Mouse (Mus musculus) neural tube, embryonic 11.5 days (tissue): ENCODE measurements around the gene Etv6. TPM values are rescaled to one million over a fixed set of nuclear protein-coding genes. Genes with fewer than 3 reads are reported as not detected.

Experiments
- ATAC-seq: fragments of 200-750 bp; cut with Nextera tagmentation; 2 replicates; pipeline ENCODE4 v1.8.0; 2017; ENCODE audit warnings: moderate number of reproducible peaks, mild to moderate bottlenecking, moderate TSS enrichment, moderate library complexity; ENCODE audit not compliant: insufficient read depth, low FRiP score, low TSS enrichment
- DNase-seq: peaks from one replicate; pipeline ENCODE4 v3.0.0-alpha.2; 2015; ENCODE audit warnings: low spot score
- H3K27ac ChIP-seq: fragments of 300-500 bp; sonication (generic); 2 replicates; pipeline ENCODE4 v1.5.1; 2014; ENCODE audit warnings: low read depth, mild to moderate bottlenecking, low read length
- H3K27me3 ChIP-seq: fragments of 300-500 bp; sonication (generic); 2 replicates; pipeline ENCODE4 v1.6.1; 2014; ENCODE audit warnings: mild to moderate bottlenecking, low read length, mixed read lengths; ENCODE audit not compliant: control insufficient read depth, insufficient read depth
- H3K36me3 ChIP-seq: fragments of 300-500 bp; sonication (generic); 2 replicates; pipeline ENCODE4 v1.6.1; 2014; ENCODE audit warnings: mild to moderate bottlenecking, low read length, moderate library complexity, mixed read lengths; ENCODE audit not compliant: control insufficient read depth, insufficient read depth
- H3K4me1 ChIP-seq: fragments of 300-500 bp; sonication (generic); 2 replicates; pipeline ENCODE4 v1.6.1; 2014; ENCODE audit warnings: low read length, mixed read lengths; ENCODE audit not compliant: control insufficient read depth, insufficient read depth
- H3K4me2 ChIP-seq: fragments of 300-500 bp; sonication (generic); 2 replicates; pipeline ENCODE4 v1.6.1; 2014; ENCODE audit warnings: low read depth, mild to moderate bottlenecking, moderate library complexity
- H3K4me3 ChIP-seq: fragments of 300-500 bp; sonication (generic); 2 replicates; pipeline ENCODE4 v1.5.1; 2014; ENCODE audit warnings: low read depth, low read length
- H3K9ac ChIP-seq: fragments of 300-500 bp; sonication (generic); 2 replicates; pipeline ENCODE4 v1.6.1; 2014; ENCODE audit warnings: mild to moderate bottlenecking, low read length
- H3K9me3 ChIP-seq: fragments of 300-500 bp; sonication (generic); 2 replicates; pipeline ENCODE4 v1.6.1; 2016; ENCODE audit warnings: low read length; ENCODE audit not compliant: control insufficient read depth
- WGBS: fragments of 180-500 bp; shearing (Covaris S2); extraction: QIAGEN DNeasy Blood & Tissue Kit; methylation state at CpG from one replicate; pipeline ENCODE4 v1.1.7; 2014; 5-methylcytosine and 5-hydroxymethylcytosine counted together
- polyA plus RNA-seq: library from polyadenylated mRNA; unstranded; fragments of >200 nt; fragmentation: Nextera tagmentation; extraction: Ambion mirVana; gene quantifications from 2 replicates; pipeline ENCODE4 v1.2.1, GENCODE M21; 2014

Gene Etv6
- polyA plus RNA-seq, 1 experiment from 2014 or later: 16.9 TPM

DNA sequence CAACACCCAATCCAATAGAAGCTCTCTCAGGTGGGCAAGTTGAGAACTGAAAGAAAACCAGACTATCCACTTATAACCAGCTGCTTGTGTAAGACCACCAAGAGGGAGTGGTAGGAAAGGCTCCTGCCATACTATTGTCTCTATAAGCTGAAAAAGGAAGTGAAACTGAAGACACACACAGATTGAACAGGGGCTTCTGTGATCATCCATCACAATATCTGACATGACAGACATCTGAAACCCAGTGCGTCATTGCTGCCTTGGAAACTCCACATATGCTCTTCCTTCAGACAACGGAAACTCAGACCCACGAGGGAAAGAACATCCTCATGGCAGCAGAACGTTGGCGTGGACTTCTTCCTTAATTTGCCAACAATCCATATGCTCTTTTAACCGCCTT, 14.7 kb upstream of the Etv6 start:
- DNase-seq: no peak
- Histone ChIP-seq H3K9me3 (no peaks in the 10 kb centered on the region), H3K36me3 (no peaks in the 10 kb centered on the region), H3K4me2 (no peak overlapping the region), H3K27me3 (no peaks in the 10 kb centered on the region), H3K4me1 (no peaks in the 10 kb centered on the region), H3K27ac (no peak overlapping the region), H3K9ac (no peak overlapping the region), H3K4me3 (no peak overlapping the region)
- 85% methylated on average over 6 of the region's 6 CpGs for WGBS
- no peak for ATAC-seq

- Histone ChIP-seq H3K4me1 (no peaks in the 10 kb centered on the region), H3K4me3 (no peak overlapping the region), H3K27ac (no peak overlapping the region), H3K9ac (no peak overlapping the region), H3K4me2 (no peak overlapping the region), H3K27me3 (no peaks in the 10 kb centered on the region), H3K36me3 (no peaks in the 10 kb centered on the region), H3K9me3 (no peaks in the 10 kb centered on the region)
- WGBS: 92% methylated on average over 2 of the region's 2 CpGs
- ATAC-seq: no peak
- DNase-seq: no peak
Observed at GRCm38 (mm10) chr6:134026264-134026663, 9.2 kb upstream of the Etv6 start.

DNA sequence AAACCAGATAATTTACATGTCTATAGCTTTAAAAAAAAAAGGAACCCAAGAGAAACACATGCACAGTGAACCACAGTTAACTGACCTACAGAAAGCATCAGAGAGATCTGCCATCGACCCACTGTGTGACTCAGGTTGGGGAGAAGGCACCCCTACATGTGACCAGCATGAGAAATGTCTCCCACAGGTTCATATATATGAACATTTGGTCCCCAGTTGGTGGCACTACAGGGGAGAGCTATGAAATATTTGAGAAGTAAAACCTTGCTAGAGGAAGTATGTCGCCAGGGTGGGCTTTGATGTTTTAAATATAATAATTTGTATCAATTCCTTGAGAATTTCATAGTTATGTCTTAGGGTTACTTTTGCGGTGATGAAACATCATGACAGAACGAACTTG, 8.5 kb upstream of the Etv6 start:
- 89% methylated on average over 4 of the region's 4 CpGs for WGBS

GRCm38 (mm10) chr6:134032451-134032850, 3.0 kb upstream of the Etv6 start:
- H3K4me1 ChIP-seq: peaks cover 9% of the 10 kb centered on the region
- 27% methylated on average over 7 of the region's 7 CpGs for WGBS
- H3K27me3 ChIP-seq: no peaks in the 10 kb centered on the region

More for the DNA sequence above, 8.5 kb upstream of the Etv6 start:
- no peaks in the 10 kb centered on the region for H3K36me3 ChIP-seq
- no peaks in the 10 kb centered on the region for H3K4me1 ChIP-seq
- no peak for DNase-seq
- no peak overlapping the region for H3K4me2 ChIP-seq
- H3K9me3 ChIP-seq: no peaks in the 10 kb centered on the region
- no peak for ATAC-seq
- H3K27ac ChIP-seq: no peak overlapping the region
- H3K27me3 ChIP-seq: no peaks in the 10 kb centered on the region
- no peak overlapping the region for H3K4me3 ChIP-seq
- H3K9ac ChIP-seq: no peak overlapping the region

DNA sequence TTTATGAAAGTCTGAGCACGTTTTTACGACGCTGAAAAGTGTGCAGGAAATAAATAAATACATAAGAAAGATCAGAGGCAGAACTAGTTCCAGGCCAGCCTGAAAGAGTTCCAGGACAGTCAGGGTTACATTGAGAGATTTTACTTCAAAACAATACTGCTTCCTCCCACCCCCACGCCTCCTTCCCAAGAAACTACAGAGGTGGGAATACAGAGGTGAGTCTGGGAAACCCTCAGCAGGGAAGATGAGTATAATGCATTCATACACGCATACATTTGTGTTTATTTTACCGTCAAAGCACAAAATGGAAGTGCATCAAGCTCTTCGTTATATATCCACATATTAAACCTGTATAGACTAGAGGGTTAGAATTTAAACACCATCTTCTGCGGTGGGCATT, 1.1 kb upstream of the Etv6 start:
- Histone ChIP-seq H3K36me3 (no peaks in the 10 kb centered on the region), H3K9me3 (no peaks in the 10 kb centered on the region), H3K27ac (peak overlapping the region; percentile 100), H3K4me2 (peak overlapping the region; percentile 82), H3K4me1 (peaks cover 26% of the 10 kb centered on the region), H3K27me3 (no peaks in the 10 kb centered on the region), H3K9ac (peak overlapping the region; percentile 99), H3K4me3 (peak overlapping the region; percentile 75)
- ATAC-seq (no peak; the same call in 1 of the 2 replicates), DNase-seq (no peak)
- WGBS: 3% methylated on average over 8 of the region's 8 CpGs

More at GRCm38 (mm10) chr6:134032451-134032850, 3.0 kb upstream of the Etv6 start:
- no peak for DNase-seq
- Histone ChIP-seq H3K9ac (no peak overlapping the region), H3K4me2 (no peak overlapping the region), H3K27ac (no peak overlapping the region), H3K4me3 (no peak overlapping the region), H3K9me3 (no peaks in the 10 kb centered on the region), H3K36me3 (no peaks in the 10 kb centered on the region)
- ATAC-seq: no peak

GRCm38 (mm10) chr6:134034904-134035489, 503 bp upstream of the Etv6 start:
- DNase-seq (peak; percentile 91), ATAC-seq (peak; percentile 96)
- Histone ChIP-seq H3K27ac (peak overlapping the region; percentile 100), H3K27me3 (no peaks in the 10 kb centered on the region), H3K4me3 (peak overlapping the region; percentile 75), H3K36me3 (no peaks in the 10 kb centered on the region), H3K4me1 (peaks cover 27% of the 10 kb centered on the region), H3K9ac (peak overlapping the region; percentile 99), H3K4me2 (peak overlapping the region; percentile 82), H3K9me3 (no peaks in the 10 kb centered on the region)
- under 1% methylated on average over 55 of the region's 55 CpGs for WGBS

DNA sequence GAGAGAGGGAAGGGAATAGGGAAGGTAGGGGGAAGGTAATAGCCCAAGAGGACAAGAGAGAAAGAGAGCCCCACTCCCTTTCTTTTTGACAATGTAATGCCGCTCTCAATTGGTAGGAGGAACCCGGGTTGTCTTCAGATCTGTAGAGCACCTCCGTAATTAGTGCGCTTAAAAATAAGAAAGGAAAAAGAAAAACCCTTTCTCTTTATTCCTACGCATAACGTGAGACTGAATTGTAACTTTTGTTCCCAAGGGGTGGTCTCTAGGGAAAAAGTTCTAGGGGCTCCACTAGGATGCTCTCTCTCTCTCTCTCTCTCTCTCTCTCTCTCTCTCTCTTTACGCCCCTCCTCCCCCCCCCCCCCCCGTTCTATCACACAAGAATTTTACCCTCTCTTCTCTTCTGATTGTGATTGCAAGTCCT, 1.0 kb downstream of the Etv6 start:
- 0% methylated on average over 6 of the region's 8 CpGs for WGBS
- Histone ChIP-seq H3K27ac (peak overlapping the region; percentile 100; the same call in 1 of the 2 replicates), H3K4me2 (peak overlapping the region; percentile 82), H3K9me3 (no peaks in the 10 kb centered on the region), H3K4me1 (peaks cover 31% of the 10 kb centered on the region), H3K9ac (peak overlapping the region; percentile 99), H3K36me3 (no peaks in the 10 kb centered on the region), H3K27me3 (no peaks in the 10 kb centered on the region), H3K4me3 (peak overlapping the region; percentile 75)
- ATAC-seq (no peak), DNase-seq (no peak)

DNA sequence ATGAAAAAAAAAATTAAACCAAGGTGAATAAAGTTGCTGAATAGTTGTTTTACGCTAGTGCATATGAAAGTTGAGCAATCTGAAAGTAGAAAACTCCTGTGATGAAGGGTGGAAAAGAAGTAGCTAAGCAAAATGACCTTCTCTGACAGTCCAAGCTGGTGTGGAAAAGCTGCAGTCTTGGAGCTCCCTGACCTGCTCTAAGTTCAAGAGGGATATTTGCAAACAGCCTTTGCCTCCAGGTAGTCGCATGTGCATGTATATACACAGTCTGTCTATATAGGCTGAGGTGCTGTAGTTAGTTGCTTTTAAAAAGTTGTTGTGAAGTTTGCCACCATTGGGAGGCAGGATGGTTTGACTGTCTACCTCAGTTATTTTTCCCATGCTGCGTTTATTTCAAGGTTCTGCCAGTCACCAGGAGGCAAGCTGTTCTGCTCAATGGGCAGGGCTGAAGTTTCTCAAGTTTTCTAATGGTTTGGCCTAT, 1.5 kb downstream of the Etv6 start:
- Histone ChIP-seq H3K9ac (peak overlapping the region; percentile 99; the same call in 1 of the 2 replicates), H3K9me3 (no peaks in the 10 kb centered on the region), H3K27ac (no peak overlapping the region), H3K4me3 (peak overlapping the region; percentile 75), H3K36me3 (no peaks in the 10 kb centered on the region), H3K4me1 (peaks cover 36% of the 10 kb centered on the region), H3K4me2 (peak overlapping the region; percentile 82), H3K27me3 (no peaks in the 10 kb centered on the region)
- 19% methylated on average over 3 of the region's 3 CpGs for WGBS
- DNase-seq (no peak), ATAC-seq (no peak)

- Histone ChIP-seq H3K4me2 (peak overlapping the region; percentile 82), H3K4me3 (peak overlapping the region; percentile 75; the same call in 1 of the 2 replicates), H3K9me3 (no peaks in the 10 kb centered on the region), H3K4me1 (peaks cover 42% of the 10 kb centered on the region), H3K27me3 (no peaks in the 10 kb centered on the region), H3K36me3 (no peaks in the 10 kb centered on the region), H3K9ac (no peak overlapping the region), H3K27ac (no peak overlapping the region)
- 22% methylated on average over 10 of the region's 10 CpGs for WGBS
- ATAC-seq: no peak
- DNase-seq: no peak
Observed at GRCm38 (mm10) chr6:134037960-134038359, 2.5 kb downstream of the Etv6 start.
